Mouse (Mus musculus) forebrain, embryonic 11.5 days (tissue): Measurements from ENCODE around the gene 1700010I14Rik. TPM values are rescaled to one million over a fixed set of nuclear protein-coding genes. Genes with fewer than 3 reads are reported as not detected.

Experiments used
- ATAC-seq: fragments of 200-750 bp; cut with Nextera tagmentation; replicated peaks from 2 replicates; pipeline ENCODE4 v1.8.0; 2017; ENCODE audit warnings: moderate TSS enrichment; ENCODE audit not compliant: low FRiP score
- DNase-seq: peaks from one replicate; pipeline ENCODE4 v3.0.0-alpha.2; 2017; ENCODE audit warnings: low spot score
- H3K27ac ChIP-seq: fragments of 300-500 bp; sonication (generic); 2 replicates; pipeline ENCODE4 v1.5.1; 2014; ENCODE audit warnings: low read depth, low read length
- H3K27me3 ChIP-seq: fragments of 300-500 bp; sonication (generic); 2 replicates; pipeline ENCODE4 v1.6.1; 2014; ENCODE audit warnings: mild to moderate bottlenecking, low read length, mixed read lengths; ENCODE audit not compliant: control insufficient read depth, insufficient read depth
- H3K36me3 ChIP-seq: fragments of 300-500 bp; sonication (generic); 2 replicates; pipeline ENCODE4 v1.6.1; 2014; ENCODE audit warnings: mild to moderate bottlenecking, low read length, moderate library complexity, mixed read lengths; ENCODE audit not compliant: control insufficient read depth, insufficient read depth
- H3K4me1 ChIP-seq: fragments of 300-500 bp; sonication (generic); replicated peaks from 2 replicates; pipeline ENCODE4 v1.6.1; 2014; ENCODE audit warnings: low read length, mixed read lengths; ENCODE audit not compliant: control insufficient read depth, insufficient read depth
- H3K4me2 ChIP-seq: fragments of 300-500 bp; sonication (generic); 2 replicates; pipeline ENCODE4 v1.6.1; 2014; ENCODE audit warnings: low read depth, mild to moderate bottlenecking, low read length, moderate library complexity, mixed read lengths; ENCODE audit not compliant: severe bottlenecking
- H3K4me3 ChIP-seq: fragments of 300-500 bp; sonication (generic); 2 replicates; pipeline ENCODE4 v1.5.1; 2014; ENCODE audit warnings: low read depth, low read length
- H3K9ac ChIP-seq: fragments of 300-500 bp; sonication (generic); 2 replicates; pipeline ENCODE4 v1.6.1; 2014; ENCODE audit warnings: low read length
- H3K9me3 ChIP-seq: fragments of 300-500 bp; sonication (generic); 2 replicates; pipeline ENCODE4 v1.6.1; 2016; ENCODE audit warnings: low read length, mixed read lengths; ENCODE audit not compliant: control insufficient read depth
- WGBS: fragments of 180-500 bp; shearing (Covaris S2); extraction: QIAGEN DNeasy Blood & Tissue Kit; methylation state at CpG from one replicate; pipeline ENCODE4 v1.1.7; 2014; 5-methylcytosine and 5-hydroxymethylcytosine counted together
- polyA plus RNA-seq: library from polyadenylated mRNA; unstranded; fragments of >200 nt; fragmentation: Nextera tagmentation; extraction: Ambion mirVana; gene quantifications from 2 replicates; pipeline ENCODE4 v1.2.1, GENCODE M21; 2014

The 1700010I14Rik gene
- polyA plus RNA-seq, 1 experiment from 2014 or later: 2.9 TPM

DNA sequence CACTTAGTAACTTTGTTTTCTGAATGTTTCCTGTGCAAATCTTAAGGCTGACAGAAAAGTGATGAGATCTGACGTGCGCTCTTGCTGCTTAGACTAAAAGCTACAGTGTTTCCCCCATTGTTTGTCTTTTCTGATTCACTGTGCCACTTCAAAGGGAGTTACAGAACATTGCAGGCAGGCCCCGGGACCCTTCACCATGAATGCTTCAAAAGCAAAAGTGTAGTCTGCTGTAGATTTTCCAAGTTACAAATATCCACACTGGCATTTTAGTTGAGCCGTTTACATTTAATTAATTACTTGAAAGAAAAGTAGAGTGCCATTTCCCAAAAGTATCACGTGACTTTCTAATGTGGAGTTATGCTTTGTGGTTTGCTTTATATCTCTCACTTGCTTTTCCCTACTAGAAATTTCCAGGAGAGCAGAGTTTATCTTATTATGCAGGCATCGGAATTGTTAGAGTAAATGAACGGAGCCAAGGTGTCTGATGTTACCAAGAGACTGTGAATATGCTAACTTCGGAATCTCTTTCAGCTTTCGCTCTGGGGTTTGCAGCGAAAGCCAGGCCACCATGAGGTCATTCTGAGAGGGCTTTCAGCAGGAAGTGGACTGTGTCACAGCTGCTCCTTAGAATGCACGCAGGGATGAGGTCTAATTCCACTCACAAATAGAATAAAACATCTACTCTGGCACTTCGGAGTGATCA lies 15.8 kb upstream of the 1700010I14Rik start:
- Histone ChIP-seq H3K4me2 (no peak overlapping the region), H3K9me3 (no peaks in the 10 kb centered on the region), H3K4me3 (no peak overlapping the region), H3K36me3 (no peaks in the 10 kb centered on the region), H3K27ac (no peak overlapping the region; the same call in 1 of the 2 replicates), H3K4me1 (peaks cover 3% of the 10 kb centered on the region; the same call in 1 of the 2 replicates), H3K9ac (no peak overlapping the region), H3K27me3 (no peaks in the 10 kb centered on the region)
- DNase-seq (no peak), ATAC-seq (no peak)
- 33% methylated on average over 12 of the region's 12 CpGs for WGBS

DNA sequence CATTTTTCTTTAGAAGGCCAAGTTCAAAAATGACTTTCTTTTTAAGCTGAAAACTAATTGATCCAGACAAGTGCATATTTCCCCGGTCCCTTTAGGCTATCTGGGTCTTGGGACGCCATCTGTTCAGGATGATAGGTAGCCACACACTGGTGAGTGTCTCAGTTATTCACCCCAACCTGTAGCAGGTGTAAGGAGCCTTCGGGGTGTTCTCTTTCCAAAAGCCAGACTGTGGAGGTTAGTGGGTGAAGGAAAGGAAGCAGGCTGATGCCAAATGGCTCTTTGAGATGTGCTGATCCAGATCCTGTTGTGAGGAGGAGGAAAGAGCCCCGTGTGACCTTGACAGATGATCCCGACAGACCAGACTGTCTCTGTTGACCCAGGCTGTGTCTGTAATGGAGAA lies 14.8 kb upstream of the 1700010I14Rik start:
- 84% methylated on average over 5 of the region's 5 CpGs for WGBS
- ATAC-seq (no peak), DNase-seq (no peak)
- H3K27me3 ChIP-seq: no peaks in the 10 kb centered on the region
- no peaks in the 10 kb centered on the region for H3K36me3 ChIP-seq
- H3K4me3 ChIP-seq: no peak overlapping the region
- H3K9me3 ChIP-seq: no peaks in the 10 kb centered on the region
- H3K9ac ChIP-seq: no peak overlapping the region
- no peak overlapping the region for H3K27ac ChIP-seq
- no peak overlapping the region for H3K4me2 ChIP-seq
- peaks cover 3% of the 10 kb centered on the region; the same call in 1 of the 2 replicates for H3K4me1 ChIP-seq

DNA sequence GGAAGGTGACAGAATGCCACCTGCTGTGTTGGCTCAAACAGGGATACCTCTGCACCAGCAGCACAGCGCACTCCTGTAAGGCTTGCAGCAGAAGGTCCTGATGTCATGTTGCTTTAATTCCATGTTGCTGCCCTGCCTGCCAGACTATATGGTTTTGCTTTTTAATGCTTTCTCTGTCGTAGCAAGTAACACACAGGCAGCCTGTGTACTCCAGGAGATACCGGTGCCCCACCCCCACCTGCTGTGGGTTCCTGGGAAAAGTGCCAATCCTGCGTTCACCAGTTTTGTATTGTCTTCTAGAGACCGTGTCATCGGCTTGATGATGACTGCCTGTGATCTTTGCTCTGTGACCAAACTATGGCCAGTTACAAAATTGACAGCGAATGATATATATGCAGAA lies 13.7 kb upstream of the 1700010I14Rik start:
- peaks cover 3% of the 10 kb centered on the region; the same call in 1 of the 2 replicates for H3K4me1 ChIP-seq
- no peaks in the 10 kb centered on the region for H3K9me3 ChIP-seq
- no peak overlapping the region for H3K9ac ChIP-seq
- no peak for DNase-seq
- ATAC-seq: no peak
- H3K27ac ChIP-seq: no peak overlapping the region
- H3K4me3 ChIP-seq: no peak overlapping the region
- H3K27me3 ChIP-seq: no peaks in the 10 kb centered on the region
- WGBS: 79% methylated on average over 7 of the region's 7 CpGs
- H3K4me2 ChIP-seq: no peak overlapping the region
- H3K36me3 ChIP-seq: no peaks in the 10 kb centered on the region

DNA sequence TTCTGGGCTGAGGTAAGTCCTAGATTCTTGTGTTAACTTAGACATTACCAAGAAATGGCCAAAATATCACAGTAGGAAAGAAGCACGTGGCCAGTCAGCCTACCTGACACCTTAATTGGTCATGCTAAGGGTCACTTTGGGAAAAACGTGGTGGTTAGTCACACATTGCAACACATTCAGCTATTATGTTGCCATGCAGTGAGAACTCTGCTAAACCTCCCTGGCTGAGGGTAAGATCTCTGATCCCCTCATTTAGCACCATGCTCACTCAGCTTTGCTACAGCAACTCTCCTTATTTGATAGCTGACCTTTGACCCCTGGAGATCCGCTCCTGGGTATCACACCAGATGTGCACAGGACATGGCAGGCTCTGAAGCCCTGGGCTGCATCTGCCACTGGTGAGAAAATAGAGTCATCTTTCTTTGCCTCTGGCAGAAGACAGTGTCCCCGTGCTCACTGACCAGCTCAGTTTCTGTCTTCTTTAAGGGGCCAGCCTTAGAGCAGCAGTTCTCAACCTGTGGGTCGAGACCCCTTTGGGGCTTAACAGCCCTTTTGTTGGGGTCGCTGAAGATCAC lies 13.2 kb upstream of the 1700010I14Rik start:
- DNase-seq (no peak), ATAC-seq (no peak)
- WGBS: 70% methylated on average over 6 of the region's 6 CpGs
- H3K9me3 ChIP-seq: no peaks in the 10 kb centered on the region
- H3K36me3 ChIP-seq: no peaks in the 10 kb centered on the region
- no peaks in the 10 kb centered on the region for H3K27me3 ChIP-seq
- H3K4me3 ChIP-seq: no peak overlapping the region
- no peak overlapping the region for H3K27ac ChIP-seq
- no peak overlapping the region for H3K9ac ChIP-seq
- H3K4me2 ChIP-seq: no peak overlapping the region
- H3K4me1 ChIP-seq: peaks cover 3% of the 10 kb centered on the region; the same call in 1 of the 2 replicates

DNA sequence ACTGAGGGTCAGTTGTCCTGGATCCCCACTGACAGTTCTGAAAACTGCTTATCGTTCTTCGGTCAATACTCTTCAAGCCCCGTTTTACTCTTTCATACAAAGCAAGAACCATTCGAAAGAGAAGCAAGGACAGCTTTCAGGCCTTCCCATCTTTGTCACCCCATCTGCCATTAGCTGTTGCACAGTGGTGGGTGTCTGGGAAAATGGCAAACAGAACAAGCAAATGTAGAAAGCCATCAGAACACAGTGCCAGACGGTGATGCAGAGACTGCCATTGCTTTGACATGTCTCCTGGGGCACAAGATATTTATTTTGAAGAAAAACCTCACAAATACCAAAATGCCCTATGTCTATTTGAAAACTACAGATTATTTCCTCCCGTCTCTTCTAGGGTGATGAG lies 11.4 kb upstream of the 1700010I14Rik start:
- no peaks in the 10 kb centered on the region for H3K9me3 ChIP-seq
- DNase-seq: peak; percentile 11
- no peak overlapping the region for H3K4me3 ChIP-seq
- H3K4me1 ChIP-seq: peaks cover 3% of the 10 kb centered on the region; the same call in 1 of the 2 replicates
- H3K27me3 ChIP-seq: no peaks in the 10 kb centered on the region
- H3K36me3 ChIP-seq: no peaks in the 10 kb centered on the region
- H3K27ac ChIP-seq: no peak overlapping the region
- no peak for ATAC-seq
- 91% methylated on average over 6 of the region's 6 CpGs for WGBS
- H3K9ac ChIP-seq: no peak overlapping the region
- no peak overlapping the region for H3K4me2 ChIP-seq

DNA sequence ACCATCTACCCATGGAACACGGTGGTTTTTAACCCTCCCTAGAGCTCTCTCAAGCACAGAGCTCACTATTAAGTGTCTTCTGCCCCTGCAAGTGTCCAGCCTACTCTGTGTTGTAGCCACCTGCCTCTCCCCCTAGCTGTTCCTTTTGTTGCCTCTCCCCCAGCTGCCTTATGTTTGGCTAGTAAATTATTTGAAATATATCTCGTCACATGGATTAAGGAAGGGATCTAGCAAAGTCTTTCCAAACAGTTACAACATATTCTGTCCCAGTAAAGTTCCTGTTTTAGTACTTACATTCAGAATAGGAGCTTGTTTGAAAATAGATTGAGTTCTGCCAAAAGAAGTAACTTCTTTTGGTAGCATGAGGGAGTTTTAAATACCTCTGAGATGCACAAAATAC lies 10.9 kb upstream of the 1700010I14Rik start:
- H3K9ac ChIP-seq: no peak overlapping the region
- H3K9me3 ChIP-seq: no peaks in the 10 kb centered on the region
- H3K36me3 ChIP-seq: no peaks in the 10 kb centered on the region
- DNase-seq (no peak), ATAC-seq (no peak)
- no peak overlapping the region for H3K27ac ChIP-seq
- no peak overlapping the region for H3K4me2 ChIP-seq
- WGBS: 79% methylated on average over 2 of the region's 2 CpGs
- H3K4me1 ChIP-seq: peaks cover 3% of the 10 kb centered on the region; the same call in 1 of the 2 replicates
- no peak overlapping the region for H3K4me3 ChIP-seq
- H3K27me3 ChIP-seq: no peaks in the 10 kb centered on the region

DNA sequence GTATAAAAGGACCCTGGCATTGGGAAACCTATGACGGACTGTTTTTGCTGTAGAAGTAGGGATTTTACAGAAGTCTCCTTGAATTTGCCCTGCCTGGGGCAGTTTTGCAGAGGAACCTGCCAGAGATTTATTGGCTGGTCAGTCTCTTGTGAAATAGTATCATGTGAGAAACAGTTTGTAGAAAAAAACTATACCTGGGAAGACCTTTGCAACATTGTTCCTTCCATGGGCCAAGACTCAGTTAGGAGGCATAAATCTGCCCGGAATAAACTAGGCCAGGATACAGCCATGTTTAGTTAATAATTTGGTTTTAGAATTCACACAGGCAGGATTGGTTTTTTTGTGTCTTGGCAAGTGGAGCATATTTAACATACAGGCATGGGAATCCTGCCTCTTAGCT lies 4.6 kb upstream of the 1700010I14Rik start:
- H3K4me3 ChIP-seq: no peak overlapping the region
- H3K36me3 ChIP-seq: no peaks in the 10 kb centered on the region
- DNase-seq: no peak
- ATAC-seq: no peak
- no peaks in the 10 kb centered on the region for H3K9me3 ChIP-seq
- WGBS: 86% methylated on average over 2 of the region's 2 CpGs
- H3K9ac ChIP-seq: no peak overlapping the region
- H3K27me3 ChIP-seq: no peaks in the 10 kb centered on the region
- H3K4me2 ChIP-seq: no peak overlapping the region
- no peak overlapping the region for H3K27ac ChIP-seq
- H3K4me1 ChIP-seq: no peaks in the 10 kb centered on the region

DNA sequence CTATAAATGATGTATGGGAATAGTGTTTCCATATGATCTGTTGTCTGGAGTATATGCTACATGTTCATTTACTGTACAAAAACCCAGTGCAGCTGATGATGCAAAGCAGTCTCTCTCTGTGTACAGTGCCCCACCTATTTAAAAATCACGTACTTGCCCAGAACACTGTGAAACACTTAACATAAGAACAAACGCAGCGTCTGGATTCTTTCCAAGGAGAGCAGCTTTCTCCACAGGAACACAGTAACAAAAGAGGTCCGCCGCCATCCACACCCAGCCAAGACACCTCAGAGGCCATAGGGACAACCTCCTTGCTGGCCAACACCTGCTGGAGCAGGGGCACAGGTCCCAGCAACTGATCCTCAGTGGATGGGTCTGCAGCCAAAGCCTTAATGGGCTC lies 2.4 kb upstream of the 1700010I14Rik start:
- WGBS: 86% methylated on average over 5 of the region's 5 CpGs
- Histone ChIP-seq H3K4me3 (no peak overlapping the region), H3K4me2 (no peak overlapping the region), H3K27me3 (no peaks in the 10 kb centered on the region), H3K27ac (no peak overlapping the region), H3K9ac (no peak overlapping the region), H3K36me3 (no peaks in the 10 kb centered on the region), H3K4me1 (no peaks in the 10 kb centered on the region), H3K9me3 (no peaks in the 10 kb centered on the region)
- DNase-seq (no peak), ATAC-seq (no peak)

DNA sequence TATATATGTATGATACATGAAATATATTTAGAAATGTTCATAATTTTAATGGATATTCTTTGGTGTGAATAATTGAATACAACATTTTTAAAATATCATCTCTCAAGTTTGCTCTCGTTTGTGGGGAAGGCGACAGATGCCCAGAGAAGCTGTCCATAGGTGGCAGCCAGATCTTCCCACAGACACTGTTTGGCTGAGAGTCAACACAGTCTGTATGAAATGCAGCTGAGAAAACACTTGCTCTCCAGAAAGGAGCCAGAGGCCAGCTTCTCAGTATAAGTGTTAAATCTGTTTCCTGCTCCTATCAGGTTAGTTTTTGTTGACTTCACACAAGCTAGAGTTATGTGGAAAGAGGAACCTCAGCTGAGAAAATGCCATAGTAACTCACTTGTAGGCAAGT lies 1.6 kb upstream of the 1700010I14Rik start:
- Histone ChIP-seq H3K4me2 (no peak overlapping the region), H3K27me3 (no peaks in the 10 kb centered on the region), H3K9me3 (no peaks in the 10 kb centered on the region), H3K4me3 (no peak overlapping the region), H3K27ac (no peak overlapping the region), H3K9ac (no peak overlapping the region), H3K36me3 (no peaks in the 10 kb centered on the region), H3K4me1 (no peaks in the 10 kb centered on the region)
- DNase-seq (no peak), ATAC-seq (no peak)
- 92% methylated on average over 2 of the region's 2 CpGs for WGBS
